Mouse (Mus musculus): ENCODE data around the gene Vps4a. TPM values are rescaled to one million over a fixed set of nuclear protein-coding genes. Genes with fewer than 3 reads are reported as not detected.

Vps4a gene
- polyA plus RNA-seq (2017; shearing (Covaris generic)) = 81.1 TPM

GRCm38 (mm10) chr8:107030650-107031576, at the start of gene Vps4a:
Gene Vps4a (plus strand): TSS chr8:107031222.

DNA sequence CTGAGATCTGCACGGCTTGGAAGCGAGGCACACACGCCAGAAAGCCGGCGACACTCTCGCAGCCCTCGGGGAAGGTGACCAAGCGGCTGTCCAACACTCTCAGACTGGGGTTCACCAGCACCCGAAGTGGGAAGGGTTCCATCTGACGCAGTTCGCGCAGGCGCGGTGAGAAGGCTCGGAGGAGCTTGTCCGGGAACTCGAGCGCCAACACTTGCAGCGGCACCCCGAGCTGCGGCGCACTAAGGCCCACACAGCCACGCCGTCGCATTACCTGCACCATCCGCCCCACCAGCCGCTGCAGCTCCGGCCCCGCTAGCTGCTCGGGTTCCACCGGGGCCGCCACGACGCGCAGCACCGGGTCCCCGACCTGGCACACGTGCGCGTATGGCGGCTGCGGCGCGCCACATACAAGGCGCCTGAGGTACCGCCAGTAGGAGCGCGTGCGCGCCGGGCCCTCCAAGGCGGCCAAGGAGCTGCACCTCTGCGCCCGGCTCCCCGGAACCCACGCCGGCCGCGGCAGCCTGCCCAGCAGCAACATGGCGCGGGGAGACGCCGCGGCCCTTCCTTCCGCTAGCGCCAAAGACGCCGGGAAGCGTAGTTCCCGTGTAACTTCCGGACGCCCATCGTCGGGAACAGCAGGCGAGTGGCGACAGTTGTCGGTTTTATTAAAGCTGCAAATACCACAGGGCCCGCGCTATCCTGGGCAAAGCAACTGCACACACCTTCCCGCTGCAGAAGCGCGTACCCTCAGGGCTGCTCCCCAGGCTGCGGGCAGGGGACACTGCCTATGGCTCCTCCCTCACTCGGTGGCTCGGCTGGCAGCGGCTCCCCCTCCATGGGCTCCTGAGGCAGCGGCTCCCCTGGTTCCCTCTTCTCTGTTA, 17.3 kb downstream of the Vps4a start, which contains the start of gene Pdf:
Pdf (minus strand) TSS at position 554 of the 881 bp plus-strand sequence.

GRCm38 (mm10) chr8:107056076-107056972, 25.3 kb downstream of the Vps4a start, which contains the start of the genes Cog8 and Nip7:
Gene Cog8 (minus strand): TSS chr8:107056689.
Gene Nip7 (plus strand): TSS chr8:107056877.

GRCm38 (mm10) chr8:107065511-107066496, 34.8 kb downstream of the Vps4a start, which contains the start of gene Tmed6:
Gene Tmed6 (minus strand): TSS chr8:107065644.

Other genes starting within 250 kb of the Vps4a start
- not detected for gene Has3, start 161.0 kb upstream of the Vps4a start, polyA plus RNA-seq (2017; shearing (Covaris generic))
- 72.3 TPM for gene Utp4, start 137.6 kb upstream of the Vps4a start, polyA plus RNA-seq (2017; shearing (Covaris generic))
- gene Sntb2, start 95.5 kb upstream of the Vps4a start, polyA plus RNA-seq (2017; shearing (Covaris generic)) = 2.2 TPM
- gene Pdf, start 17.4 kb downstream of the Vps4a start, polyA plus RNA-seq (2017; shearing (Covaris generic)) = 4.0 TPM
- gene Cog8, start 25.5 kb downstream of the Vps4a start, polyA plus RNA-seq (2017; shearing (Covaris generic)) = 32.6 TPM
- 97.9 TPM for gene Nip7, start 25.7 kb downstream of the Vps4a start, polyA plus RNA-seq (2017; shearing (Covaris generic))
- gene Tmed6, start 34.4 kb downstream of the Vps4a start, polyA plus RNA-seq (2017; shearing (Covaris generic)) = not detected
- 9.9 TPM for gene Terf2, start 65.3 kb downstream of the Vps4a start, polyA plus RNA-seq (2017; shearing (Covaris generic))
- gene Cyb5b, start 119.4 kb downstream of the Vps4a start, polyA plus RNA-seq (2017; shearing (Covaris generic)) = 99.1 TPM